9 mouse cellular contexts compared by ENCODE assay signal in the genomic region with DNA sequence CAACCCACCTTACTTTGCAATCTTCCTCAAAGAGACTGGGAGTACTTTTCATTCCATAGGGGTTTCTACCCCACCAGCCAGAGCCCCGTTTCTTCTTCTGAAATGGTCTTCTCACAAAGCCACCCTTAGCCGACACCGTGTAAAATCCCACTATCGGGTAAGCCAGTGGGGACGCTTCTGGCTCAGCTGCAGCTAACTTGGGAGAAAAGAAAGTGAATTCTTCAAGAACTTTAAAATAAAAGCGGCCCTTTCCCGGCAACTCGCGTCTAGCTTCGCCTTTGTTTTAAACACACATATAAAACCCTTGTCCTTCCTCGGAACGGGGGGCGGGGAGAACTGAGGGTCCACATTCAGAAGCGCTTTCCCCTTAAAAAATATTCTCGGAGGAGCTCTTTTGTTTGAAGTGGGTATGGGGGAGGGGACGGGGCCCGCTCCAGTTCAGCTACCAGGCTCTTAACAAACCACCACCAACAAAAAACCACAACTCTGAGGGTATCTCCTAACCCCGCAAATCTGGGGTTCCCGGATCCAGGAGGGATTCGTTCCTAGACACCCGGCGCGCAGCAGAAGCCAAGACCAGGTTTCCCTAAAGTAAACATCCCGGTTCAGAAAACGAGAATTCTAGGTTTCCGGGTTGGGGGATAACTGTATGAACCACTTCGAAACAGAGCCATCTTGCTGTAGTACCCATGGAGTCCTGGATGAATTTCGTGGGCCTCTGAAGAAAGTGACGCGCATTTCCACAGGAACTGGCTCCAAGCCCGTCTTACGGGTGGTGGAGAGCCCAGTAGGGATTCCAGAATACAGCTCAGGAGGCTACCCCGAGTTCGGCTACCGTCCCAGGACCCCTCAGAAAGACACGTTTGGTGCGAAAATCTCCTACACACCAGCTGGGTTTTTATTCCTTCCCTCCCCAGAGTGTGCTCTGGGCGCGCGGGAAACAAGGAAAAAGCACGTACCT. TPM values are rescaled to one million over a fixed set of nuclear protein-coding genes. Genes with fewer than 3 reads are reported as not detected.
DNase-seq lines count a peak whose midpoint lies in the region; ATAC-seq and TF ChIP-seq lines count a peak whose summit lies in the region.
"Had no signal": no experiment of that assay in that cellular context is flagged by ENCODE, and none has a peak within 500 bp of the region (broad histone marks: within the 10 kb centered on the region; RNA-seq: fewer than 3 reads in every experiment).

No protein-coding gene starts in this region.

- TF ChIP-seq CTCF in cerebellum, adult 2 months (IDR thresholded peaks at IDR 0.05; ENCODE audit: borderline replicate concordance, insufficient read depth, low read depth, low read length) = no peak

- peaks cover 15% of the 10 kb centered on the region for H3K36me3 ChIP-seq in megakaryocyte, embryonic 14.5 days (replicated peaks; ENCODE audit: low read length)
- H3K36me3 ChIP-seq in hindbrain, embryonic 12.5 days = no peaks in the 10 kb centered on the region
- H3K36me3 ChIP-seq in midbrain, embryonic 11.5 days (ENCODE audit: control insufficient read depth, insufficient read depth, low read length) = no peaks in the 10 kb centered on the region

- under 1% methylated on average over 41 of the region's 41 CpGs for WGBS in cerebellum, adult 2 months
- under 1% methylated on average over 41 of the region's 41 CpGs for WGBS in hindbrain, embryonic 12.5 days
- WGBS in midbrain, embryonic 11.5 days = under 1% methylated on average over 41 of the region's 41 CpGs

- H3K4me1 ChIP-seq in megakaryocyte, embryonic 14.5 days = peaks cover 65% of the 10 kb centered on the region
- H3K4me1 ChIP-seq in cerebellum, adult 2 months (ENCODE audit: control insufficient read depth, insufficient read depth, low read length) = peaks cover 18% of the 10 kb centered on the region
- H3K4me1 ChIP-seq in hindbrain, embryonic 12.5 days = peaks cover 44% of the 10 kb centered on the region
- peaks cover 38% of the 10 kb centered on the region for H3K4me1 ChIP-seq in midbrain, embryonic 11.5 days (ENCODE audit: control insufficient read depth, insufficient read depth, low read length)

- no peak for TF ChIP-seq POLR2A in cerebellum, adult 2 months (IDR thresholded peaks at IDR 0.05; ENCODE audit: borderline replicate concordance, insufficient read depth, low read length)

- peak overlapping the region; percentile 87 for H3K27ac ChIP-seq in cerebellum, adult 2 months (ENCODE audit: insufficient read depth, low read length)
- peak overlapping the region; percentile 98 for H3K27ac ChIP-seq in hindbrain, embryonic 12.5 days
- H3K27ac ChIP-seq in midbrain, embryonic 11.5 days (ENCODE audit: low read depth, low read length) = peak overlapping the region; percentile 98

- intact Hi-C loops in left cerebral cortex, postnatal 25 days (cut with DNase I) = loop anchor here (1.0 kb wide), 1 partner anchor 48 kb away; no protein-coding TSS in a partner anchor

- peak overlapping the region; percentile 93 for H3K9ac ChIP-seq in hindbrain, embryonic 12.5 days
- H3K9ac ChIP-seq in midbrain, embryonic 11.5 days (ENCODE audit: low read length) = peak overlapping the region; percentile 98

- H3K4me3 ChIP-seq in megakaryocyte, embryonic 14.5 days (replicated peaks) = peak overlapping the region; percentile 92
- peak overlapping the region; percentile 79 for H3K4me3 ChIP-seq in cerebellum, adult 2 months (replicated peaks; ENCODE audit: insufficient read depth, low read depth, low read length)
- peak overlapping the region; percentile 61 for H3K4me3 ChIP-seq in hindbrain, embryonic 12.5 days
- H3K4me3 ChIP-seq in midbrain, embryonic 11.5 days (ENCODE audit: low read depth, low read length) = peak overlapping the region; percentile 98

- H3K9me3 ChIP-seq in megakaryocyte, embryonic 14.5 days = peaks cover 21% of the 10 kb centered on the region
- H3K9me3 ChIP-seq in hindbrain, embryonic 12.5 days (replicated peaks) = no peaks in the 10 kb centered on the region
- H3K9me3 ChIP-seq in midbrain, embryonic 11.5 days (ENCODE audit: control insufficient read depth, low read length) = no peaks in the 10 kb centered on the region

- peak overlapping the region; percentile 96 for H3K4me2 ChIP-seq in hindbrain, embryonic 12.5 days (replicated peaks)
- H3K4me2 ChIP-seq in midbrain, embryonic 11.5 days = peak overlapping the region; percentile 99

- peak in 1 of 2 experiments; percentile 67 for DNase-seq in cerebellum, adult 2 months
- DNase-seq in left cerebral cortex, postnatal 25 days (ENCODE audit: low spot score in 2 of 2) = peak; percentile 49 to 57
- DNase-seq in midbrain, embryonic 11.5 days (ENCODE audit: low spot score, missing footprints) = peak; percentile 98
- peak; percentile 28 to 33 for DNase-seq in thymus, postnatal 10 days (ENCODE audit: low spot score in 2 of 2)

- ATAC-seq in megakaryocyte, adult 5-6 weeks (ENCODE audit: poor library complexity, severe bottlenecking) = no peak
- ATAC-seq in frontal cortex, adult (ENCODE audit: low TSS enrichment) = peak; percentile 25; the same call in 1 of the 2 replicates
- ATAC-seq in hindbrain, embryonic 12.5 days (ENCODE audit: low FRiP score) = no peak
- ATAC-seq in midbrain, embryonic 11.5 days (ENCODE audit: low FRiP score) = no peak

- H3K27me3 ChIP-seq in megakaryocyte, embryonic 14.5 days (replicated peaks) = peaks cover 83% of the 10 kb centered on the region
- H3K27me3 ChIP-seq in cerebellum, adult 2 months (ENCODE audit: control insufficient read depth, insufficient read depth, low read length) = no peaks in the 10 kb centered on the region
- 0 out of 2 replicates have a peak, but pooled peaks cover 4% of the 10 kb centered on the region for H3K27me3 ChIP-seq in hindbrain, embryonic 12.5 days
- no peaks in the 10 kb centered on the region for H3K27me3 ChIP-seq in midbrain, embryonic 11.5 days (ENCODE audit: control insufficient read depth, insufficient read depth, low read length)
- H3K27me3 ChIP-seq: Patski had no signal

RNA-seq across cellular contexts. Expression of gene Slc38a10, which starts 37.6 kb away (rescaled TPM):
- polyA plus RNA-seq in megakaryocyte, embryonic 14.5 days (2012; ENCODE audit: insufficient read depth, low replicate concordance) = 80.2 and 247 TPM in 2 replicates
- total RNA-seq in megakaryocyte, adult 5-6 weeks (2015) = 23.4 and 27.7 TPM in 2 replicates
- total RNA-seq in megakaryocyte, adult 5-6 weeks (2017) = 31.9 and 32.6 TPM in 2 replicates
- polyA plus RNA-seq in cerebellum, adult 2 months (2012; rRNA removed) = 72.5 and 73.2 TPM in 2 replicates
- 121 and 125 TPM in 2 replicates for polyA plus RNA-seq in hindbrain, embryonic 12.5 days (2016; fragmentation: Nextera tagmentation; extraction: Ambion mirVana)
- 10 to 100 TPM; 82.9 to 88.8 TPM for total RNA-seq in left cerebral cortex, postnatal 25 days (2021)
- polyA plus RNA-seq in midbrain, embryonic 11.5 days (2014; fragmentation: Nextera tagmentation; extraction: Ambion mirVana) = 46.3 and 53.3 TPM in 2 replicates

RNA-seq across cellular contexts. Expression of gene Bahcc1, which starts 44.0 kb away (rescaled TPM):
- 10.2 and 26.1 TPM in 2 replicates for polyA plus RNA-seq in megakaryocyte, embryonic 14.5 days (2012; ENCODE audit: insufficient read depth, low replicate concordance)
- 3.1 and 4.4 TPM in 2 replicates for total RNA-seq in megakaryocyte, adult 5-6 weeks (2015)
- 1.3 and 1.7 TPM in 2 replicates for total RNA-seq in megakaryocyte, adult 5-6 weeks (2017)
- polyA plus RNA-seq in cerebellum, adult 2 months (2012; rRNA removed) = 17.0 and 17.6 TPM in 2 replicates
- 21.9 and 23.8 TPM in 2 replicates for polyA plus RNA-seq in hindbrain, embryonic 12.5 days (2016; fragmentation: Nextera tagmentation; extraction: Ambion mirVana)
- total RNA-seq in left cerebral cortex, postnatal 25 days (2021) = 10 to 100 TPM; 16.3 to 21.9 TPM
- polyA plus RNA-seq in midbrain, embryonic 11.5 days (2014; fragmentation: Nextera tagmentation; extraction: Ambion mirVana) = 17.6 and 20.6 TPM in 2 replicates
